Mouse (Mus musculus): ENCODE measurements around the gene Prm3.

The Prm3 gene

DNA sequence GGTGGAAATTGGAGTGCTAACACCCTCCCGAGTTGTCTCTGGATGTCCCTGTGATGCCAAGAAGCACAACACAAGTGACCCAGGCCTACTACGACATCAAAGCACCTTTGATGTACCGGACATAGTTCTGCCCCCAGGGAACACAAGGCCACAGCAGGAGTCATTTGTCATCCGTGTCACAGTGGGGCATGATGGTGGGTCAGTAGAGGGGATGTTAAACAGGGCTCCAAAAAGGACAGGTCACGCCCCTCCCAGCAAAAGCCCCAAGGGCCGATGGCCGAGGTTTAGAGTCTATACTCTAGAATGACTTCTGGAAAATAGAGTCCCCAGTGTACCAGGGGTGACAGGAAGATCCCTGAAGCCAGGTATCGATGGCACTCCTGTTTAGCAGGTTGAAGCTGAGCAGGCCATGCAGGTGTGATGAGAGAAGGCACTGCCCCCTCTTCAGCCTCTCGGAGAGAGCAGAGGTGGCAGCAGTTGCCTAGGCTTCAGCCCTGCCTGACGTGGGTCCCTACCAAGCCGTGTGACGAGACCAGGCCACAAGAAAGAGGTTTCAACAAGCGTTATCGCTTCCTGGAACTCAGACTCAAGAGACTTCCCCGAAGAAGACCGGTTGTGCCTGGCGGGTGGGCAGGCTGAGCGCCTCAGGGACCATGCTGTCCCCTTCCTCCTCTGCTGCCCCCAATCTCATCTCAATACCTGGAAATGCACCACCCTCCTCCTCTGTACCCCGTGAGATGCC lies 18.8 kb downstream of the Prm3 start:
- DNase-seq (ENCODE audit: low spot score in 2 of 2): no peak

DNA sequence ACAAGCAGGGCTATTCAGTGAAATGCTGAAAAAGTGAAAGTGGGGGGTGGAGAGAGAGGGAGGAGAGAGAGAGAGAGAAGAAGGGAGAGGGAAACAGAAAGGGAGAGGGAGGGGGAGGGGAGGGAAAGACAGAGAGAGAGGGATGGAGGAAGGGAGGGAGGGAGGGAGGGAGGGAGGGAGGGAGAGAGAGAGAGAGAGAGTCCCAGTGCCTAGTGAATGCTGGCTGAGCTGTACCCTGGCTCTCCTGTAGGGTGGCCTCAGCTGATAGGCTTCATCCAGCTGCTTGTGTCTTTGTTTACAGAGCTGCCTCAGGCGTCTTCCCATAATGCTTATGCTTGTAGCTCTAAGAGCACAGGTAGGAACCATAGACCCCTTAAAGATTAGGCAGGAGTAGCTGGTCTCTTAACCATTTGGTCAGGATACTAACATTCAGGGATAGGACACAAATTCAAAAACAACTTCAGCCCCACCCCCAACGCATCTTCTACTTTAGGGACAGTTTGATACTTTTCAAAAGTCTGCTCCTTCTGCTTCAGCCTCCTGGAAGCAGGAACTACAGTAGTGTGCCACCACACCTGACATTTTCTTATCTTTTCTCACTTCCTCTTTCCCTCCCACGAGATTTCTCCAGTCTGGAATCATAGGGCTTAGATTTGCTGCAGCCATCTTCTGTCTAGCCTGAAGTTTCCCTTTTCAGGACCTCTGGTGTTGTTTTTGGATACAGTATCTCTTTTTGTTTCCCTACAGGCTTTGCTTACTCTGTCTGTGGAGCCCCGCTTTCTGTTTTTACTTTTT lies 20.0 kb downstream of the Prm3 start:
- no peak for DNase-seq (ENCODE audit: low spot score in 2 of 2)

DNA sequence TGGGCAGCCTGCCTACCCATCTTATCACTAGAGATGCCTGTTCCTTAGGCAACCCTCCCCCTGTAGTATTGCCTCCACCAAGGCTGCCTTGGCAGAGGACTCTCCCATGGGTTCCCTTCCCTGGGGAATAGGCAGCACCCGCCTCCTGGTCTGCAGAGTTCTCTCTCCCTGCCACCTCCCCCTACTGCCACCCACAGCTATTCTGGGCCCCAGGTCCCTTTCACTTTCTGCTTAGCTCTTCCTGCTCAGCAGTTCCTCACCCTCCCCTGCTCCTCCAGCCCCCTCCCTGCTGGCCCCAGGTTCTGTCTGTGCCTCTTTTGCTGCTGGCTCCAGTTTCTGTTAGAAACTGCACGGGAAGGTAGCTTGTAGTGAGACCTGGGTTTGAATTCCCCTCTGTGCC lies 21.1 kb downstream of the Prm3 start:
- DNase-seq (ENCODE audit: low spot score in 2 of 2): no peak

DNA sequence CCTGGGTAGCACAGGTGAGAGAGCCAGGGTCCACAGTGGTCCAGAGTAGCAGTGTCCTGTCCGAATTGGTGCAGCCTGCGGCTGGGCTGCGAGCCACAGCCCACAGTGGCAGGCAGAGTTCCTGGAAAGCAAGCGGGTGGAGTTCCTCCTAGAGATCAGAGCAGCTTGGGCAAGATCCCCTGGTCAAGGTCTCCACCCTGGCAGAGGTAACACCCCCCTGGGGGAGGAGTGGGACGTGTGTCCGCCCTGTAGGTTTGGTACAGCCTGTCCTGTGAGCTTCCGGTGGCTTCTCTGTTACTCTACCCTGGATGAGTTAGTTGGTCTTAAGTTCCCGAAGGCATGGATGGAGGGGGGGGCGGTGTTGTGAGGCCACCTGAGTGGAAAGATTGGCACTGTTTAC lies 21.9 kb downstream of the Prm3 start:
- DNase-seq (ENCODE audit: low spot score in 2 of 2): no peak

DNA sequence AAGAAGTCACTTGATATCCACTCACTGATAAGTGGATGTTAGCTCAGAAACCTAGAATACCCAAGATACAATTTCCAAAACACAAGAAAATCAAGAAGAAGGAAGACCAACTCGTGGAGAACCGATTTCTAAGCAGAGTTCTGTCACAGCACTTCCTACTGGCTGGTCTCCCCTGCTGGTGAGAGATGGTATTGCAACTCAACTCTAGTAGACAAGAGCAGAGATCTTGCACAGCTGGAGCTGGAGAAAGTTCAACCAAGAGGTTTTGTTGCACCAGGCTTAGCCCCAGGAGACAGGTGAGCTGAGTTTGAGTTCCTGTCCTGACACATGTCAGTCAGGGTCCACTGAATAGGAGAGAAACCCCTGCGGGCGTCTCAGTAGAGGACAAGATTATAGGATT lies 23.6 kb downstream of the Prm3 start:
- DNase-seq (ENCODE audit: low spot score in 2 of 2): peak in 1 of 2 experiments; percentile 53

DNA sequence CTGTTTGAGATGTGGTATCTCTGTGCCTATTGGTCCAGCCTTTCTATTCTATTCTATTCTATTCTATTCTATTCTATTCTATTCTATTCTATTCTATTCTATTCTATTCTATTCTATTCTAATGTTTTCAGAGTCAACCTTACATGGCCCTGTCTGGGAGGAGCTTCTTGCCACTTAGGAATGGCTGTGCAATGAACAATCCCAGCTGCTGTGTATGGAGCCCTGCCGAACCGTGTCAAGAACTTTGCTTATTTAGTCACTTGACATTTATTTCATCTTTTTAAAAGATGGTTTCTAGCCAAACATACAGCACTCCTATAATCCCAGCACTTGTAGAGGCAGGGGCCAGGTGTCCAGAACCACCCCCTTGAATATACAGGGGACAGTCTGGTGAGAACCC lies 26.4 kb downstream of the Prm3 start:
- no peak for DNase-seq (ENCODE audit: low spot score in 2 of 2)

DNA sequence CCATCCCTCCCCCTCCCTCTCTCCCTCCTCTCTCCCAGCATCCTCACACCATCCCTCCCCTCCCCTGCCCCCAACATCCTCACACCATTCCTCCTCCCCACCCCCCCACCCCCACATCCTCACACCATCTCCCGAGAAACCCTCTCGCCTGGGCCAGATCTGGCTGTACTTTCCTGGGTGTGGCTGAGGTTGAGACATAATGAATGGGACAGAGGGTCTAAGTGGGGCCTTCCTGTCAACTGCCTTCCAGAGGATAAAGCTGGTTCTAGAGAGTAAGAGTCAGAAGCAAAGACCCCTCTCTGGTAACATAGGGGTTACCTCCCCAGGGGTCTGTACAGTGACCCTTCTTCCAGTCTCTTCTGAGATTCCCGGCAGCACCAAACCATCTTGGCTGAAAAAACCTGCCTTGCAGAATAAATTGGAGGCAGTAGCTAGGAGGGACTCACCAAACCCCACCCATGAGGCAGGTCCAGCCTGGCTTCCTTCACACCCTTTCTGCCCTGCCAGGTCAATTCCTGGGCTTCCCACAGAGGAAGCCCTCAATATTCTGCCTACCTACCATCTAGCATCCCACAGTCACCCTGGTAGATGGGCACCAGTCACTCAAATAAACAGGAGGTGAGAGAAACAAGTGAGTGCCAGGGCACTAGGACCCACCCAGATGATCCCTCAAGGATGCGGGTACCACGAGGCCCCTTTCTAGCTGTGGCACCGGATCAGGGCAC lies 27.0 kb downstream of the Prm3 start:
- DNase-seq (ENCODE audit: low spot score in 2 of 2): no peak

DNA sequence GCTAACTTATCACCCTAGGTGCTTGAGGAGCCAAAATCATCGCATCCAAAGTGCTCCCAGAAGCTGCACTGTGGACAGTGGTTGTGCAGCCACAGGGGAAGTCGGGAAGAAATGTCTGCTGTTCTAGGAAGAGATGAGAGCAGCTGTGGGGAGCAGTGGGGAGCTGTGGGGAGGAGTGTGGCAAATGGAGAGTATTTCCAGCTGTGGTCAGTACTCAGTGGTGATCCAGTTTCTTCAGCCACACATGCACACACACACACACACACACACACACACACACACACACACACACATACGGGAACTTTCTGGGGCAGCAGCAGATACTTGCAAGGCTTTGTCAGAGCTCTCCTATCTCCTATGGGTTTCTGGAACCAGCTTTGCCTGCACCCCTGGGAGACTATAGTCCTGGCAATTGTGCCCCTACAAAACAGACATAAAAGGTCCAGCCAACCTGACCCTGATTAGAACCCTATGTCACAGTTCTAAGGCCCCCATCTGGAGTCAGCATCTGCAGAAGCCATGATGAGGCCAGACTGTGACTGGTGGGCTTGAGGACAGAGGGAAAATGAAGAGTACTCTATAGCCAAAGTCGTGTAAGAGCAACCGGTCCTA lies 28.0 kb downstream of the Prm3 start:
- no peak for DNase-seq (ENCODE audit: low spot score in 2 of 2)

DNA sequence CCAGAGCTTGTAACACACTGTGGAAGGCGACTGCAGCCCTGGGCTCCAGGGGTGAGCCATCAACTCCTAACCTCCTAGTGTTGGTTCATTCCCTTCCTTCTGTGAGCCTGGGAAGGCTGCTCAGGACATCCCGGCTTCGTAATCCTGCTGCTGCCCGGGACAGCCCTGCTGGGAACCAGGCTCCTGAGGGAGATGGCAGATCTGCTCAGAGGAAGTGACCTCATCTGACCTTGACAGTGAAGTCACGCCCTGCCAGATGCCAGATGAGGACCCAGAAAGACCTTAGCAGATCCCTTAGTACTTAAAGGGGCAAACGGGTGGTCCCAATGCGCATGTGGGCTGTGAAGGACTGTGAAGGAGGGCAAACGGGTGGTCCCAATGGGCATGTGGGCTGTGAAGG lies 29.5 kb downstream of the Prm3 start:
- DNase-seq (ENCODE audit: low spot score in 2 of 2): no peak

DNA sequence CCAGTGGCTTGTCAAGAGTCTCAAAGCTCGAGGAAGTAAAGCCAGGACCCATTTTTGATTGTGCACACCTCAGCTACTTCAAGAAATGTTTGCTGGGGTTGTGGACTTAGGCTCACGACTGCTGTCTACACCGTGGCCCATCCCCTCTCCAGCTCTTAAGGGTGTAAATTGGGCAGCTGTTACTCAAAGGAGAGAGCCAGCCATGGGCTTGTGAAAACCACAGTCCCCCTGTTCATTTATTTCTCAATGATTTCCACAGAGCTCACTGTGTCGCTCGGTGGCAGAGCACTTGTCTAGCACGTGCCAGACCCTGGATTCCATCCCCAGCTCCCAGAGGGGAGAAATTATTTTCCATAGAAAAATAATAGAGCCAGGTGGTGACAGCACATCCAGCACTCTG lies 34.5 kb downstream of the Prm3 start:
- DNase-seq (ENCODE audit: low spot score in 2 of 2): no peak

DNA sequence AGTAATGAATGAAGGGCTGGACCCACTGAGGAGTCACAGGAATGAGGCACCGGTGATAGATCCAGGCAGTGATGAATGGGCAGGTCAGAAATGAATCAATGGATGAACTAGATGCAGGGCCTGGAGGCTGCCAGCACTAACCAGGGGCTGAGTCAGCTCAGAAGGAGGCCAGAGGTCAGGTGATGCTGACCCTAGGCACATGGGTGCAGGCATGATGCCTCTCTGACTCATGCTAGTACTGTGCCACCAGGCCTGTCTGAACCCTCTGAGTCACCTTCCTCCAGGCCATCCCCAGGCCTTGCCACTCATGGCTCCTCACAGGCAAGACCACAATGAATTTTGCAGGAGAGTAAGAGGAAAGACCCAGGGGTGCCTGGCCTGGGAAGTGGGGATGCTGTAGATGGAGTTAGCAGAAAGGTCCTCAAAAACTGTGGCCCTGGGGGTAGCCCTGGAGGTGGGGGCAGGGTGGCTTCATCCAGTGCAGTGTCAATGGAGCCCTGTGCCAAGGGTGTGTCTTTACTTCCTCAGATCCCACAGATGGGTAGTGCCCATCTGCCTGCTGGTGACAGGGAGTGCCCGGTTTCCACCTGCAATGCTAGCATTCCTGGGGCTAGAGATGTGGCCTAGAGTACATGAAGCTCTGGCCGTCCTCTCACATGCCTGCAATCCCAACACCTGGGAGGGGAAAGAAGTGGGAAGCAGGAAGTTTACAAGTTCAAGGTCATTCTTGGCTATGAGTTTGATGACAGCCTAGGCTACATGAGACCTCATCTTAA lies 36.0 kb downstream of the Prm3 start:
- no peak for DNase-seq (ENCODE audit: low spot score in 2 of 2)

DNA sequence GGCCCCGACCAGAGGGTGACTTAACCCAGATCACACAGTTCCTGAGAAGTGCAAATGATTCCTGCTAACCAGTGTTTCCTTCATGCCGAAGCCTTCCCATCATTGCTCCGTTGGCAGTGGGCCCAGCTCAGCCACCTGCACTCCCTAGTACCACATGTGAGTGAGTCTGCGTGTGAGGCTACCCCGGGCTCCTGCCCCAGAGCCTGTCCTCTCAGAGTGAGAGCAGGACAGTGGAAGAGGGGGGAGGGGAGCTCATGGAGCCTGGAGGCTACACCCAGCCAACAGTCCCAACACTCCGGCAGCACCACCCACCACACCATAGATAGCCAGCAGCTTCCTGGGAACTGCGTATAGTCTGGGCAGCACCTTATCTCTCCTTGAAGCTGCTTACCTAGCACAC lies 40.9 kb downstream of the Prm3 start:
- DNase-seq (ENCODE audit: low spot score in 2 of 2): peak; percentile 20 to 23

DNA sequence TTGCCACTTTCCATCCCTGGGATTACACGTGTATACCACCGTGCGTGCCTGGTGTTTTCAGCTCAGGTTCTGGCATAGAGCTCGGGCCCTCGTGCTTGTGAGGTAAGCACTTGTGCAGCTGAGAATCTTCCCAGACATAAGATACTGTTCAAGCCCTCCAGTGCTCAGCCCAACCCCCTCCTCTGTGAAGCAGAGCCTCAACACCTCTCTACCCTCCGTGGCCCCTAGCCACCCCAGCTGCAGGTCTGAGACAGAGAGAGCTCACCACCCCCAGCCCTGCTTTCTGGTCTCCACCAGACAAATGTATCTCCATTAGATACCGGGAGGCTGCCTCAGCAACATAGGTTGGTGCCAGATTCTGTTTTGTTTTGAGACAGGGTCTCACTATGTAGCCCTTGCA lies 41.5 kb downstream of the Prm3 start:
- DNase-seq (ENCODE audit: low spot score in 2 of 2): no peak

DNA sequence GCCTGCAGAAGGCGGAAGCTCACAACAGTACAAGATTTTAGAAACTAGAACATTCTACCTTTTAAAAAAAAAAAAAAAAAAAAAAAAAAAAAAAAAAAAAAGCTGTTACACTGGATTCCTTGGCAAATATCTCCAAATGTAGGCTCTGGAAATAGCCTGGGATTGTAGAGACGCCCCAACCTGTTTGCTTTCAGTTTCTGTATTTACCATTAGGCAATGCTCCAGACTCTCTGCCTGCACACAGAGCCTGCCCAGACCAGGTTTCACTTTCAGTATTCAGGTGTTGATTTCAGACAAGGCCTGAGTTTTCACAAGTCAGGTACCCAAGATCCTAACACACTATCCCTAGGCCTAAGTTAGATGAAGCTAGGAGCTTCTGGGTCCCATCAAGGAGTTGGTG lies 49.6 kb downstream of the Prm3 start:
- no peak for DNase-seq (ENCODE audit: low spot score in 2 of 2)
